Mouse (Mus musculus): ENCODE measurements around the gene Ptprm.

Gene Ptprm

GRCm38 (mm10) chr17:66637951-66638722 lies 716.1 kb downstream of the Ptprm start:
- DNase-seq: no peak

GRCm38 (mm10) chr17:66619996-66620656 lies 734.1 kb downstream of the Ptprm start:
- DNase-seq: no peak

GRCm38 (mm10) chr17:66619255-66619826 lies 734.9 kb downstream of the Ptprm start:
- DNase-seq: no peak

Data from right cerebral cortex, adult 18-20 months (tissue).